Mouse (Mus musculus): ENCODE measurements at regions not wholly inside any gene's neighbourhood (a gene's known extent, or its start where the extent isn't known, plus 50 kb on each side); places are given as distances from the start of the nearest gene placed in this dataset.
A peak's percentile ranks its signal among the peaks of the same experiment; 100 is the strongest.

- no peak overlapping the region for H3K9ac ChIP-seq
- no peaks in the 10 kb centered on the region for H3K9me3 ChIP-seq (replicated peaks)
- H3K27me3 ChIP-seq = no peaks in the 10 kb centered on the region
- H3K27ac ChIP-seq (replicated peaks) = no peak overlapping the region
- H3K4me1 ChIP-seq (replicated peaks) = peaks cover 10% of the 10 kb centered on the region
- 63% methylated on average over 2 of the region's 2 CpGs for WGBS (ENCODE audit: insufficient replicate concordance)
- no peaks in the 10 kb centered on the region for H3K36me3 ChIP-seq (replicated peaks)
- ATAC-seq (ENCODE audit: insufficient read depth) = no peak
- no peak overlapping the region for H3K4me2 ChIP-seq
- H3K4me3 ChIP-seq (replicated peaks) = no peak overlapping the region
Measured at GRCm38 (mm10) chr15:62231709-62232108, 1308.9 kb upstream of the A1bg start.

DNA sequence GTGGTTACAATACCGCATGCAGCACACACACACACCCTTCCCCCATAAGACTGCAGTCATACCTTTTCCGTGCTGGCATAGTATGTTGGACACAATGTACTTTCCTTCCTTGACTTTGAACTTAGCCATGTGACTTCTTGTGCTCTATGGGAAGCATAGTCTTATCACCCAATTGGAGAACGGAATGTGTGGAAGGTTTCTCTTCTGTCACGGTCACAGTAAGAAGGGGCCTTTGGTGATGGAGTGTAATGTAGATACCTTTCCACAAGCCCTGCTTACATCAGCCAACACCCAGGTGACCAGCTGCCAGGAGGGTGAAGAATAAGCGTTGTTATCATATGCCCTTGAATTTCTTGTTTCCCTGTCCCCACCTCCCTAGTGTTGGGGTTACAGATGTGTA, 1308.0 kb upstream of the A1bg start:
- H3K27ac ChIP-seq (replicated peaks) = no peak overlapping the region
- no peaks in the 10 kb centered on the region for H3K9me3 ChIP-seq (replicated peaks)
- peaks cover 10% of the 10 kb centered on the region for H3K4me1 ChIP-seq (replicated peaks)
- no peak overlapping the region for H3K4me3 ChIP-seq (replicated peaks)
- H3K27me3 ChIP-seq = no peaks in the 10 kb centered on the region
- no peaks in the 10 kb centered on the region for H3K36me3 ChIP-seq (replicated peaks)
- ATAC-seq (ENCODE audit: insufficient read depth) = no peak
- H3K4me2 ChIP-seq = no peak overlapping the region
- H3K9ac ChIP-seq = no peak overlapping the region
- WGBS (ENCODE audit: insufficient replicate concordance) = 81% methylated on average over 5 of the region's 5 CpGs

DNA sequence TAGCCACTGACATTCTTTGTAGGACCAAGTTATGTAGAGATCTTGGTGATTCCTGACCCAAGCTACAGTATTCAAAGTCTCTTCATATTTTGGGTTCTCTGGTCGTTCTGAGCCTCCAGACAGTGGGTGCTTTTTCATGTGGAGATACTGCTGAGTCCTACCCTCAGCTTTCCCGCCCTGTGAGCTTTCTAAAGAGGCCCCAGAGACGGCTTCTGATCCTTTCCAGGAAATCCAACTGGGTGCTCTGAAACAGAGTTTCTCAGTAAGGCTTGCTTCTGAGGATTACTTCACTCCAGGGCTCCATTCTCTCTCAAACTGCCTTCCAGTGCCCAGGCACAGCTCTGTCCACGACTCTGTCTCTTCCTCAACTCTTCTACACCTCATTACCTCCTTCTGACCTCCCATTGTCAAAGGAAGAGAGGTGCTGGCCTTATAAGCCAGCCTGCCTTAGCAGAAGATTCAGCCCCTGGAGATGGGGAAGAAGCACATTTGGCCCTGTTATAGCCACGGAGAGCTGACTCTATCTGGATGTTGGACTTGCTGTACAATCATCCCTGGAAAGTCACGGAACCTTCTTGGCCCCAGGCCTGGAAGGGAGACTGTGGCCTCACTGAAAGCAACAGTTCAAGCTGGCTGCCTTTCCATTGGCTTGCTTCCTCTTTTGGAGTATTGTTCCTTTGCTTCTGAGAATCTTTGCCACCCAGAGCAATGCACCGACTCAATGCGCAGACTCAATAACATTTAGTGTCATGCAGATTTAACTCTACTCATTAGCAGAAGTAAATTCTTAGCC, 1306.9 kb upstream of the A1bg start:
- H3K9ac ChIP-seq = no peak overlapping the region
- no peaks in the 10 kb centered on the region for H3K27me3 ChIP-seq
- H3K4me3 ChIP-seq (replicated peaks) = no peak overlapping the region
- H3K4me1 ChIP-seq (replicated peaks) = peaks cover 14% of the 10 kb centered on the region
- 56% methylated on average over 8 of the region's 8 CpGs for WGBS (ENCODE audit: insufficient replicate concordance)
- no peaks in the 10 kb centered on the region for H3K9me3 ChIP-seq (replicated peaks)
- ATAC-seq (ENCODE audit: insufficient read depth) = peak; percentile 15; the same call in 1 of the 2 replicates
- H3K36me3 ChIP-seq (replicated peaks) = no peaks in the 10 kb centered on the region
- H3K4me2 ChIP-seq = no peak overlapping the region
- 0 out of 2 replicates have a peak overlapping the region, but pooled peaks have one; percentile 0 for H3K27ac ChIP-seq (replicated peaks)

GRCm38 (mm10) chr15:62229023-62229422, 1306.2 kb upstream of the A1bg start:
- Histone ChIP-seq H3K9ac (no peak overlapping the region), H3K4me3 (replicated peaks) (no peak overlapping the region)
- 85% methylated on average over 3 of the region's 3 CpGs for WGBS (ENCODE audit: insufficient replicate concordance)

GRCm38 (mm10) chr15:62224798-62225197, 1302.0 kb upstream of the A1bg start:
- Histone ChIP-seq H3K4me1 (replicated peaks) (peaks cover 59% of the 10 kb centered on the region), H3K36me3 (replicated peaks) (no peaks in the 10 kb centered on the region), H3K4me2 (no peak overlapping the region), H3K4me3 (replicated peaks) (no peak overlapping the region), H3K27me3 (no peaks in the 10 kb centered on the region), H3K27ac (replicated peaks) (peak overlapping the region; percentile 82; the same call in 1 of the 2 replicates), H3K9ac (no peak overlapping the region), H3K9me3 (replicated peaks) (no peaks in the 10 kb centered on the region)
- no peak for ATAC-seq (ENCODE audit: insufficient read depth)

More at GRCm38 (mm10) chr15:62229023-62229422, 1306.2 kb upstream of the A1bg start:
- Histone ChIP-seq H3K27me3 (no peaks in the 10 kb centered on the region), H3K4me2 (no peak overlapping the region), H3K27ac (replicated peaks) (no peak overlapping the region), H3K4me1 (replicated peaks) (peaks cover 20% of the 10 kb centered on the region), H3K36me3 (replicated peaks) (no peaks in the 10 kb centered on the region), H3K9me3 (replicated peaks) (no peaks in the 10 kb centered on the region)
- ATAC-seq (ENCODE audit: insufficient read depth) = no peak

DNA sequence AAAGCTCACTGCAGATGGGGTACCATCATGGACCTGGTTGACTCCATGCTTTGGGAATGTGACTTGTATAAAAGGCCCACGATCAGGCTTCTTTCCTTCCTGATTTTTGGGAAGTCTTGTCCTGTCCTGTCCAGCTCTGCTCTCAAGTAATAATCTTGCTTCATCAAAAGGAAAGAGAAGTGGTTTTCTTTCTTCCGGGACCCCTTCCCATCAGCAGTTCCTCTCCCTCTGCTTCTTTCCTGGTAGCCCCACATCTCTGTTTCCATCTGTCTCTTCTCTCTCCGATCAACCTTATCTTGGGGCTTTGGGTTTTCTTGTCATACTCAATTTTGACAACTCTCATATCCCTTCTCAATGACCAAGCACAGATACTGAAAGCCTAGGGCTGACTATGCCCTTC, 1301.4 kb upstream of the A1bg start:
- Histone ChIP-seq H3K9ac (no peak overlapping the region; the same call in 1 of the 2 replicates), H3K9me3 (replicated peaks) (no peaks in the 10 kb centered on the region), H3K4me3 (replicated peaks) (no peak overlapping the region), H3K4me2 (no peak overlapping the region), H3K27me3 (no peaks in the 10 kb centered on the region), H3K4me1 (replicated peaks) (peaks cover 55% of the 10 kb centered on the region), H3K36me3 (replicated peaks) (no peaks in the 10 kb centered on the region), H3K27ac (replicated peaks) (peak overlapping the region; percentile 82)
- no peak for ATAC-seq (ENCODE audit: insufficient read depth)
- WGBS (ENCODE audit: insufficient replicate concordance) = 40% methylated on average over 3 of the region's 3 CpGs

DNA sequence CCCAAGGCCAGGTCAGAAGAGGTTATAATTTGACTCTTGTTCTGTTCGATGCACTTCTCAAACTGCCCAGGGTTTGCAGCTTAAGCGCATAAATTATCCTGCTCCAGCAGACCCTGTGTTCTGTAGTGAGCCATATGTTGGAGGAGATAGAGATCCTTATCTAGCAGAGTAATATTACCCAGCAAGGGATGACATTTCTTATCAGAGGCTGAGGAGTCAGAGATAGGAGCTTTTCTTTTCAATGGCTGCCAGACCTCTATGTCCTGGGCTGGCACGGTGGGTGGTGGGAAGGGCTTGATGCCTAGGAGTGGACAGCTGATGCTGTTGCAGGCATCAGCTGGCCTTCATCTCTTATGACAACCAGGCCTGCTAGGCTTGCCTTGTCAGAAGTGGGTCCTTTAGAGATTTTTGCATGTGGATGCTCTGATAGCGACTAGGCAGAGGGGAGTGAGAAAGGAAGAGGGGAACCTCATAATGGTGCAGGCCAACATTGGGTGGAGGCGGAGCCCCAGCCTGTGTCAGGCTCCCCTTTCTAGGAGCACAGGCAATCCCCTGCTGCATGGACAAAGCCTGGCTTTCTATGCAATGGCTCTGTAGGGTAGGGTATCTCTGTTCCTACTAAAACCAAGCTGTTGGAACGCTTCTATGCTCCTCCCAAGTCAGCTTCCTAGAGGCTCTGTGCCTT, 1300.5 kb upstream of the A1bg start:
- WGBS (ENCODE audit: insufficient replicate concordance) = 26% methylated on average over 6 of the region's 6 CpGs
- Histone ChIP-seq H3K27me3 (no peaks in the 10 kb centered on the region), H3K9ac (no peak overlapping the region), H3K9me3 (replicated peaks) (no peaks in the 10 kb centered on the region), H3K4me3 (replicated peaks) (no peak overlapping the region), H3K4me2 (peak overlapping the region; percentile 58), H3K4me1 (replicated peaks) (peaks cover 53% of the 10 kb centered on the region), H3K36me3 (replicated peaks) (peaks cover 7% of the 10 kb centered on the region), H3K27ac (replicated peaks) (peak overlapping the region; percentile 82)
- ATAC-seq (ENCODE audit: insufficient read depth) = peak; percentile 55

- peak overlapping the region; percentile 82 for H3K27ac ChIP-seq (replicated peaks)
- H3K4me2 ChIP-seq = peak overlapping the region; percentile 58
- WGBS (ENCODE audit: insufficient replicate concordance) = 33% methylated on average over 5 of the region's 5 CpGs
- peaks cover 12% of the 10 kb centered on the region for H3K36me3 ChIP-seq (replicated peaks)
- H3K9me3 ChIP-seq (replicated peaks) = no peaks in the 10 kb centered on the region
- H3K4me3 ChIP-seq (replicated peaks) = no peak overlapping the region; the same call in 1 of the 2 replicates
- H3K27me3 ChIP-seq = no peaks in the 10 kb centered on the region
- no peak for ATAC-seq (ENCODE audit: insufficient read depth)
- peaks cover 53% of the 10 kb centered on the region for H3K4me1 ChIP-seq (replicated peaks)
- no peak overlapping the region for H3K9ac ChIP-seq
Measured at GRCm38 (mm10) chr15:62222731-62223130, 1299.9 kb upstream of the A1bg start.

DNA sequence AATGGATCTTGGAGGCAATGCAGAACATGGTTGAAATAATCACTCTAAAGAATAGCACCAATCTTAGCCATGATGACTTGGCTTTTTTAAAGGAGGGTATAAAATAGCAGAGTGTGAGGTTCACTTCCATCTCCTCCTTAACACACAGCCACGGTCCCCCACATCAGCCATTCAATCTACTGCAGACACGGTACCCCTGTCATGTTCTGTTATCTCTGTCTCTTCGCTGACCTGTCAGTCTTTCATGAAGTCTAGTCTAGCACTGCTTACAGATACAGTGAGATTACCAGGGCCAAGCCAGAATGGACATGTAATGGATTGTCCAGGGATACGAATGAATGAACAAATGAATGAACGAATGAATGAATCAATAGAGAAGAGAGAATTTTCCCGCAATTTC, 1299.4 kb upstream of the A1bg start:
- H3K9ac ChIP-seq = no peak overlapping the region
- H3K27ac ChIP-seq (replicated peaks) = peak overlapping the region; percentile 82
- H3K4me2 ChIP-seq = peak overlapping the region; percentile 58
- H3K4me3 ChIP-seq (replicated peaks) = no peak overlapping the region; the same call in 1 of the 2 replicates
- H3K4me1 ChIP-seq (replicated peaks) = peaks cover 53% of the 10 kb centered on the region
- no peaks in the 10 kb centered on the region for H3K9me3 ChIP-seq (replicated peaks)
- peaks cover 12% of the 10 kb centered on the region for H3K36me3 ChIP-seq (replicated peaks)
- no peak for ATAC-seq (ENCODE audit: insufficient read depth)
- WGBS (ENCODE audit: insufficient replicate concordance) = 35% methylated on average over 6 of the region's 6 CpGs
- no peaks in the 10 kb centered on the region for H3K27me3 ChIP-seq

DNA sequence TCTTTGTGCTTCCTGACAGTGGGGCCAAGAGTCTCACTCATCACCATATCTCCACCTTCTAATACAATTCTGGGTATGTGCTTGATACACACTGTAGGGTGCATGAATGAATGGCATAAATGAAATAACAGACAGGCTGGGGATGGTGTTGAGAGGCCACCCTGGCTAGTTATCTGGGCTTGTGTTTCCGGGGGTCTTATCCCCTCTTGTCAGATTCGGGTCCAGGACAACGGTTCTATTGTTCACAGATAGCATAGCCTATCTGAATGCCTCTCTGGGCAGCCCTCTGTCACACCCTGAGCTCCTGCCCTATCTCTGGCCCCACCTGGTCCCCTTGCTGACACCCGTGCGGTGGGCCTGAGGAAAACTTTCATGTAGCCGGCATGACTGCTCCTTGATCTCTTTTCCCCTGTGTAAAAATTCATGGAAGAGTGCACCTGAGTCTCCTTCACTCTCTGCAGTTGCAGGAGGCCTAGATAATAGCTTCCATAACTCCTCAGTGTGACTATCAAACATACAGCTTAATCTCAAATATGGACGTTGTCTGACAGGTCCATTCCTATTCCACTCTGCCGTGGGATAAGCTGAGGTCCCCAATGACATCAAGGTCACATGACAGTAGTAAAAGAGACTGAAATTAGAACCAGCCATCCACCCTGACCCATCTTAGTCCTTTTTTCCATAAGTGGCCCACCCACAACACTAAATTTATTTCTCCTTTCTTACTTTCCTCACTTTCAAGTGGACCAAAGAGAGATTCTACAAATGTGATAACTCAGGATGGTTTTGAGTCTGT, 1298.4 kb upstream of the A1bg start:
- Histone ChIP-seq H3K9me3 (replicated peaks) (no peaks in the 10 kb centered on the region), H3K27ac (replicated peaks) (peak overlapping the region; percentile 83), H3K4me1 (replicated peaks) (peaks cover 60% of the 10 kb centered on the region), H3K9ac (peak overlapping the region; percentile 33), H3K4me2 (peak overlapping the region; percentile 60), H3K27me3 (no peaks in the 10 kb centered on the region), H3K36me3 (replicated peaks) (peaks cover 12% of the 10 kb centered on the region), H3K4me3 (replicated peaks) (peak overlapping the region; percentile 12; the same call in 1 of the 2 replicates)
- 22% methylated on average over 8 of the region's 8 CpGs for WGBS (ENCODE audit: insufficient replicate concordance)
- peak; percentile 90 for ATAC-seq (ENCODE audit: insufficient read depth)

DNA sequence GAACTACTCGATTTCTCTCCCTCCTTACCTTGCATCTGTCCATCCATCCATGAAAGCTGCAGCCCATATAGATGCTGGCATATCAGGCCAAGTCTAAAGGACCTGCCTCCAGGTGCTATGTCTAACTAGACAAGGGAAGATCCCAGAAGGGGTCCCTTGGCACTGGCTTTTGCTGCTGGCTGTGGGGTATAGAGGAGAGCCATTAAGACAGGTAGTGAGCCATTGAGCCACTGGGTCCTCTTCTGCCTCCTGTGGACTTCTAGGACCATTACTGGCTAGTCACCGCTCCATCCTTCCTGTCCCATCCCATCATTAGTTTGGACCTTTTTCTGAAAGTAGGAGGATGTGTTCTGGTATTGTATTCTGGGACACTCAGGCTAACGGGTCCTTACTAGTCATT, 1297.8 kb upstream of the A1bg start:
- Histone ChIP-seq H3K4me3 (replicated peaks) (no peak overlapping the region; the same call in 1 of the 2 replicates), H3K4me2 (peak overlapping the region; percentile 60), H3K27ac (replicated peaks) (peak overlapping the region; percentile 83), H3K9ac (0 out of 2 replicates have a peak overlapping the region, but pooled peaks have one; percentile 4), H3K27me3 (no peaks in the 10 kb centered on the region), H3K9me3 (replicated peaks) (no peaks in the 10 kb centered on the region), H3K36me3 (replicated peaks) (peaks cover 12% of the 10 kb centered on the region), H3K4me1 (replicated peaks) (peaks cover 66% of the 10 kb centered on the region)
- no peak; the same call in 1 of the 2 replicates for ATAC-seq (ENCODE audit: insufficient read depth)
- WGBS (ENCODE audit: insufficient replicate concordance) = 24% methylated on average over 3 of the region's 3 CpGs
